Mouse (Mus musculus): Measurements from ENCODE around the gene Lad1. TPM values are rescaled to one million over a fixed set of nuclear protein-coding genes. Genes with fewer than 3 reads are reported as not detected.

The Lad1 gene
- polyA plus RNA-seq (2012; rRNA removed) = 0.55 and 0.59 TPM in 2 replicates

DNA sequence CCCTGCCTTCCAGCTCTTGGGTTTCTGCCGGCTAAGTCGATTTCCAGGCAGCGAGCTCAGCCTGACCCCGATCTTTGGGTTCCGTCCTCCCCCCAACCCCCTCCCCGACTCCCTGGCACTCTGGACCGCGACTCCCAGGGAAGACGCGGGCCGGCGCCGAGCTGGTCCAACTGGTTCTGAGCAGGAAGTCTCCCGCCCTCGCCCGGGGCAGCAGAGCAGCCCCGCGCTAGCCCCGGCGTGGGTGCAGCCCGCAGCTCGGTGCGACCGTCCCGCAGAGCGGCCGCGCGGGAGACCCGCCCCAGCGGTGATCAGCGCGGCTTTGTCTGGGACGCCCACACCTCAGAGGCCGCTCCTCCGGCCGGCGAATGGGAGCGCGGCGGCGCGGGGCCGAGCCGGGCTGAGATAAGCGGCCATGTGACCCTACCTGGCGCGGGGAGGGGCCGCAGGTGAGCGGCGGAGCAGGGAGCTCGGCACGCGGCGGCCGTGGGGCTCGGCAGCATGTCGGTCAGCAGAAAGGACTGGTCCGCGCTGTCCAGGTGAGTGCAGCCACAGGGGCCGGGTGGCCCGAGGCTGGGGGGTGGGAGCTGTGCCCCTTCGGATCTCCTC, at the start of gene Lad1:
TSS of gene Lad1 (plus strand) at position 118 of the 606 bp plus-strand sequence.

DNA sequence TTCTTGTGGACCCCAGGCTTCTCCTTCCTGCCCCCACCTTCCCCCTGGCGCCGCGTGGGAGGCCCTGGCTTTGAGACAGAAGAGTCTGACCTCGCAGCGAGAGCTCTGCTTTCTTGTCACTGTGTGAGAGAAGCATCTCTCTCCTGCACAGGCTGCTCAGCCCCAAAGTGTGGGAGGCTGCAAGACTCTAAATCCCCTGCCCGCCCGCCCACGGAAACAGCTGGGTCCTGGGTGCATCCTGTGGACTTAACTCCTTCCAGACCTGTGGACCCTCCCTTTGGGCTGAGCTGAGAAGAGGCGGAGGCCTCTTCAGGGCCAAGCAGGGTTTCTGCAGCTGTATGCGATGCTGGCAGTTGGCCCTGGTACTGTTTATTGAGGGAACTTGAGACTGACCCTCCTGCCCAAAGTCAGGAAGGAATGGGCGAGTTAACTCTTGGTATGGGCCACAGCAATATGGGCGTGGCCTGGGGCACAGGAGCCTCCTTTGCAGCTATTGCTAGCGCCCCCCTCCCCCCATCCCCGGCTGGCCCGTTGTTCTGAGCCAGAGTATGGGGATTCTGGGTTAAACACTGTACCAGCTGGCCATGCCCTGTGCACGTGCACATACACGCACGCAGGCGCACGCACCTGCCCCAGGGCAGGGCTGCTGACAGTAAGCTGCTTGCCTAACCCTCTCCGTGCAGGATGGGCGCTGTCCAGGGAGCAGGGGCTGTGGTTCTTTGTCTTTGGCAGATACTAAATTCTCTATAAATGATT, 39.4 kb upstream of the Lad1 start, which contains the start of gene Tnni1:
TSS of gene Tnni1 (plus strand) at position 655 of the 756 bp plus-strand sequence.

GRCm38 (mm10) chr1:135835716-135836483, 17.5 kb downstream of the Lad1 start, which contains the start of gene Tnnt2:
TSS of gene Tnnt2 (plus strand) at chr1:135836354.

Other genes with a start within 250 kb of the Lad1 start
- gene Nav1, start 211.3 kb upstream of the Lad1 start, polyA plus RNA-seq (2012; rRNA removed) = 1.1 and 1.6 TPM in 2 replicates
- gene Csrp1, start 98.5 kb upstream of the Lad1 start, polyA plus RNA-seq (2012; rRNA removed) = 36.6 and 38.3 TPM in 2 replicates
- 4.0 and 4.2 TPM in 2 replicates for gene Phlda3, start 52.5 kb upstream of the Lad1 start, polyA plus RNA-seq (2012; rRNA removed)
- 0.80 and 1.1 TPM in 2 replicates for gene Tnni1, start 39.2 kb upstream of the Lad1 start, polyA plus RNA-seq (2012; rRNA removed)
- 2.9 and 3.1 TPM in 2 replicates for gene Tnnt2, start 17.8 kb downstream of the Lad1 start, polyA plus RNA-seq (2012; rRNA removed)
- gene Pkp1, start 100.6 kb downstream of the Lad1 start, polyA plus RNA-seq (2012; rRNA removed) = not detected in 2 replicates
- 0.05 and 0.12 TPM in 2 replicates for gene Igfn1, start 187.7 kb downstream of the Lad1 start, polyA plus RNA-seq (2012; rRNA removed)
- 79.1 and 80.8 TPM in 2 replicates for gene Tmem9, start 189.6 kb downstream of the Lad1 start, polyA plus RNA-seq (2012; rRNA removed)
- gene Ascl5, start 232.2 kb downstream of the Lad1 start, polyA plus RNA-seq (2012; rRNA removed) = not detected in 2 replicates
- gene Cacna1s, start 234.2 kb downstream of the Lad1 start, polyA plus RNA-seq (2012; rRNA removed) = under 0.01 and 0.10 TPM in 2 replicates